Mouse (Mus musculus) layer of hippocampus, postnatal 25 days (tissue): ENCODE data around the gene Hipk4. TPM values are rescaled to one million over a fixed set of nuclear protein-coding genes. Genes with fewer than 3 reads are reported as not detected.

Experiments
- DNase-seq, 2 experiments: peaks; one replicate each; pipeline ENCODE4 v3.0.0; 2022; ENCODE audit warnings: mixed read lengths in 2 of 2, low spot score in 1 of 2; ENCODE audit errors: extremely low spot score in 1 of 2
- total RNA-seq, 2 experiments: library from RNA; stranded (reverse); gene quantifications; 2 replicates each; pipeline ENCODE4 v1.2.3; 2021

Gene Hipk4
- total RNA-seq, 2 experiments from 2014 or later = 0.12 to 0.17 TPM

GRCm38 (mm10) chr7:27578465-27578864 lies 55.4 kb downstream of the Hipk4 start:
- no peak for DNase-seq

- DNase-seq = no peak
These were observed 57.5 kb downstream of the Hipk4 start for GRCm38 (mm10) chr7:27580380-27581174.

Other genes starting within 250 kb of the Hipk4 start
- gene Ltbp4, start 185.6 kb upstream of the Hipk4 start, total RNA-seq = 10 to 100 TPM; 47.2 to 61.7 TPM
- 10 to 100 TPM; 19.7 to 30.4 TPM for gene Shkbp1, start 167.2 kb upstream of the Hipk4 start, total RNA-seq
- not detected for gene Gm20479, start 165.8 kb upstream of the Hipk4 start, total RNA-seq
- 100 to 1,000 TPM; 121 to 142 TPM for gene Sptbn4, start 75.6 kb upstream of the Hipk4 start, total RNA-seq
- gene Blvrb, start 75.3 kb upstream of the Hipk4 start, total RNA-seq = 10 to 100 TPM; 16.1 to 22.6 TPM
- 1 to 10 TPM; 3.3 to 3.9 TPM for gene Sertad3, start 49.5 kb upstream of the Hipk4 start, total RNA-seq
- 1 to 10 TPM; 7.0 to 7.3 TPM for gene Sertad1, start 36.4 kb upstream of the Hipk4 start, total RNA-seq
- under 1 TPM; 0.32 to 0.38 TPM for gene Prx, start 23.9 kb upstream of the Hipk4 start, total RNA-seq
- gene Pld3, start 30.0 kb downstream of the Hipk4 start, total RNA-seq = 100 to 1,000 TPM; 625 to 635 TPM
- 10 to 100 TPM; 23.5 to 24.2 TPM for gene 2310022A10Rik, start 30.0 kb downstream of the Hipk4 start, total RNA-seq
- gene Akt2, start 68.3 kb downstream of the Hipk4 start, total RNA-seq = 100 to 1,000 TPM in 1 of 2 experiments, 10 to 100 TPM in 1; 93.8 to 122 TPM
- 10 to 100 TPM; 55.0 to 59.8 TPM for gene Ttc9b, start 130.6 kb downstream of the Hipk4 start, total RNA-seq
- 100 to 1,000 TPM; 195 to 201 TPM for gene Map3k10, start 151.3 kb downstream of the Hipk4 start, total RNA-seq
- gene Zfp607b, start 166.1 kb downstream of the Hipk4 start, total RNA-seq = 1 to 10 TPM; 7.9 to 9.0 TPM
- 10 to 100 TPM; 36.4 to 42.7 TPM for gene Zfp60, start 208.1 kb downstream of the Hipk4 start, total RNA-seq